Mouse (Mus musculus): Measurements from ENCODE around the gene Sptbn4. TPM values are rescaled to one million over a fixed set of nuclear protein-coding genes. Genes with fewer than 3 reads are reported as not detected.

Sptbn4 gene
- total RNA-seq, 2 experiments from 2014 or later, result 0.59 to 0.83 TPM

DNA sequence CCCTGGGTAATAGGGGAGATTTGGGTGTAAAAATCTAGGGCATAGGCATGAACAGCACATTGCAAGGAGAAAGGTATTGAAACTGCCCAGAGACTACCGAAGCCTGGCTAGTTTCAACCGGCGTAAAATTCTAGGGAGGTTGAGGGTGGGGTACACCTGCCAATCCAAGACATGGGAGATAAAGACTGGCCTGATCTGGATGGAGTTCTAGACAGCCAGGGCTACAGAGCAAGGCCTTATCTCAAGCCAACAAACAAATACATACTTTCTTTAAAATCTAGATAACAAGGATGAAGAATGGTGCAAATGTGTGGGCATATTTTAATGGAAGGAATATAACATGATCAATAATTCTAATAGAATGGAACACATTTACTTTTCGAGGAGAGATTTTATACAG, 92.7 kb downstream of the Sptbn4 start:
- no peak for DNase-seq

- DNase-seq, result no peak
Observed at GRCm38 (mm10) chr7:27354144-27354543, 93.3 kb downstream of the Sptbn4 start.

DNA sequence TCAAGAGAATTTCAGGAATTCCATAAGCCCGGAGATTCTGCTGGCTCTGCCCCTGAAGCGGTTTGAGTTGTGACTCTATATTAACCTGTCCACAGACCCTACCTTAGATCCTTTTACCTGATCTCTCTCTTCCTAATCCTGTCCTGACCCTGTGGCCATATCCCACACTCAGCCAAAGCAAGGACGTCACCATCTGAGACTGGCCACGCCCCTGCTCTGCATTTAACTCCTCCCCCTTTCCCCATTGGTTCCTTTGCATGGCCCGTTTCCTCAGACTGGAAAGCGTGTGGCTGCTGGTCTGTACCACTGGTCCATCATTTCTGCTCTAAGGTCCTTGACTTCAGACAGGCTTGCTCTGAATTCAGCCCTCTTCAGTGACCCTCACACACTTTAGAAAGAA, 102.0 kb downstream of the Sptbn4 start:
- no peak for DNase-seq

GRCm38 (mm10) chr7:27342595-27342994, 104.9 kb downstream of the Sptbn4 start:
- no peak for DNase-seq

GRCm38 (mm10) chr7:27339519-27339918, 108.0 kb downstream of the Sptbn4 start:
- DNase-seq, result no peak

- no peak for DNase-seq
Observed at GRCm38 (mm10) chr7:27339114-27339513, 108.4 kb downstream of the Sptbn4 start.

- peak; percentile 29 to 30 for DNase-seq
Observed at GRCm38 (mm10) chr7:27337175-27337853, 110.2 kb downstream of the Sptbn4 start, which contains the start of gene Ltbp4. TSS of gene Ltbp4 (minus strand) at chr7:27337692.

DNA sequence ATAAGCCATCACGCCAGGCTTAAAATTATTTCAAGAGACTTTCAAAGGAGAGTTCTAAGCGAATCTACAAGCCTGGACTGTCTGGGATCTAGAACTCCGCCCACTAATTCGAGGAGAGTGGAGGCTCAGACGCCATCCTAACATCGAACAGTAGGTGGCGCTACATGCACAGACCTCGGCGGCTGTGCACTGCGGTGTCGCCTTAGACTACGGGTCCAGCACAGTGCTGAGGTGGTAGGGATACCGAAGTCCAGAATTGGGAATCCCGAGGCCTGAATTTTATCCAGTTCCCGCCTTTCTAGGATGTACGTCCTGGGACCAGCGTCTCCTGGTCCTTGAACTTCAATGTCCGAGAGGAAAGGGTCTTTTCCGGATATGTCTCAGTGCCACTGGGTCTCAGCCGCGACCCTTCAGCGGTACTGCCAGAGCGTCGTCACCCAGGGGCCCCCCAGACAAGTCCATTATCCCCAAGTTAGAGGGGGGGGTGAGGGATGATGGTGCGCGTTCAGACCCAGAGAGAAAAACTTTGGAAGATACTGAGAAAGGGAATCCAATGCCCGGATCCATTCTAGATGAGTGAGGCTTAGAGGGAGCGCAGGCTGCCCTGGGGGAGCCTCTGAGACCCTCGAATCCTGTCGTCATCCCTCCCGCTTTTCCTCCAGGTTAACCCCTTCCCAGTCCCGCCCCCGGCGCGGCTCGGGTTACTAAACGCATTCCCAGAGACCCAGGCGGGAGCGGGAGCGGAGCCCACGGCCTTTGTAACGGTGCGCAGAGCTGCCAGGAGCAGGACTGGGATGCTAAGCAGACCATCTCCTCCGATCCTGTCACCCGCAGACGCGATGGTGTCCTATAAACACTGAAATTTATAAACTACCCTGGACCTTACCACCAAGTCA, 111.3 kb downstream of the Sptbn4 start:
- DNase-seq, result peak; percentile 89 to 91

GRCm38 (mm10) chr7:27335011-27335720, 112.3 kb downstream of the Sptbn4 start:
- no peak for DNase-seq

DNA sequence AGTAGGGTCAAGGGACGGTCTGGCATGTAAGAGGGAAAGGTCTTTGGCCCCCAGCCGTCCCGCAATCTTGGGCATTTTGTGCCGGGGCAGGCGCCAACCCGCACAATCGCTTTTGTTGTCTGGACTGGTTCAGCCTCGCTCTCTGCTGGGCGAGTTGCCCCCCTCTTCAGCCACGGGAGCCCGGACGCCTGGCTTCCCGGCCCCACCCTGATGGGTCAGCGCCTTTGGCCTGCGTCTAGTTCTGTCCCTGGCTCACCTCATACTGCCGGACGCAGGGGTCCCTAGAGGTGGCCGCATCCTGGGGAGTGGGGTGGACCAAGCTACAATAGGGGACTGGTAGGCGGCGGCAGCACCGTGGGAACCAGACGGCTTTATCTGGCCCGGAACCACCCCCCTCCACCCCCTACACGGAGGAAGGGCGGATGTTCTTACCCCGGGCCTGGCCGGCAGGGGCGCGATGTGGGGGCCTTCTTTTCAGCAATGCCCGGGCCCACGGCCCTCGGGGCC, 113.0 kb downstream of the Sptbn4 start:
- DNase-seq, result peak; percentile 43 to 49

- peak; percentile 26 to 49 for DNase-seq
Observed at GRCm38 (mm10) chr7:27333316-27333941, 114.1 kb downstream of the Sptbn4 start.

DNA sequence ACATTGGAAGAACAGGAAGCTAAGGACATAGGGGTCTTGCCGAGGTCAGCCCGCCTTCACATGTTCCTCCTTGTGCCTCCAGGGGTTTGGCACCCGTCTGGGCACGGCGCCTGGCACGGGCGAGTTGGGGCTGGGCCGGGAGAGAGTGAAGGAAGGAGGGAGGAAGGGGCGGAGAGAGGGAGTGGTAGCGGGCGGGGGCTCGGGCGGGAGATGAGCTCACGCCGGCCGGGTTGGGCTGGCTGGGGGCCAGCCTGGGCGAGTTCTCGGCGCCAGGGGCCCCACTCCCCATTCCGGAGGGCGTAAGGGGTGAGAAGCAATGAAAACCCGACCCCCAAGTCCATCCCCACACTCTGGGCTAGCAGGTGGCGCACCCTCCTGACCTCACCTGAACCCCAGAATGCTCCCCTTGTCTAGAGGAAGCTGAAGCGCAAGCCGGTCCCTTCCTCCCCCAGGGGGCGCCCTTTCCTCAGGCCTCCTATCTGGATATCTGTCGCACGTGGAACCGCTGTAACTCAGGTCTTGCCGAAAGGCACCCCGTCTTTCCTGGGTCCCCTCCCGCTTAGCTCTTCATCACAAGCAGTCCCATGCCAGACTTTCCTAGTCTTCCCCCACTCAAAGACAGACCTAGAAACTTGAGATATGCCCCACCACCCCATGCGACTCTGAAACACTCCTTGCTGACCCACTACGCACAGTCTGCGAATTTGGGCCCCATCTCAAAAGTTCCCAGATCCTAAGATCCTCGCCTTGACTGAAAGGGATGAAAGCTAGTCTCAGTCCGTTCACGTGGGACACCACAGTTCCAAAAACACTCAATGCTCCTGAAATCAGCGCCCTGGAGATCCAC, 114.9 kb downstream of the Sptbn4 start:
- DNase-seq, result peak; percentile 90 to 95

GRCm38 (mm10) chr7:27331854-27332253, 115.6 kb downstream of the Sptbn4 start:
- no peak for DNase-seq

DNA sequence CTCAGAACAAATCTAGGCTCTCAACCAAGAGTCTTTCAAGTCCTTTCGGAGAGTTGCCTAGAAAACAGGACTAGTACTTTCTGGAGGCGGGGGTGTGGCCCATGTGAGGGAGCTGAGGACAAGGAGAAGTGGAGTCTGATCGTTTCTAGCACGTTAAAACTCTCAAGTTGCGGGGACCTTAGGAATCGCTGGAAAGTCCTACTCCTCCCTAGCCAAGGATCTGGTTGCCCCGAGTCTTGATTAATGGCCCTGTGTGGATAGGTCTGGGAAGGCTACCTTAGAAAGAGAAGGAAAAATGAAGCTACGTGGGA, 116.0 kb downstream of the Sptbn4 start:
- peak in 1 of 2 experiments; percentile 41 for DNase-seq

- DNase-seq, result peak; percentile 92 to 95
Observed at GRCm38 (mm10) chr7:27330709-27331540, 116.6 kb downstream of the Sptbn4 start.

DNA sequence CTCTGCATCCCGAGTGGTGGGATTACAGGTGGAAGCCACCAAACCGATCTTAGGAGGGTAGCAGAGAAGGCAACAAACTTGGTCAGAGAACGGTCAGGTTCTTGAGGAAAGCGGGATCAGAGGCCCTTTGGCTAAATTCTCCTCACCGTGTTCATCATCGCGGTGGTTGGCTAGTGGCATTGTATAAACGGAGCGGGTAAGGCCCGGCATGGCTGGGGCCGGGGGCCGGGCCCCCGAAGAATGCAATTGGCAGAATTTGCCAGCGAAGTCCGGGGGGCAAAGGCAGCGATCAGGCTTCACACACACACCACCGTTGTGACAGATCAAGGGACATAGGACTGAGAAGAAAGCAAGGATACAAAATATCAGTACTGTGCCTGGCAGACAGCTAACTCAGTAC, 117.5 kb downstream of the Sptbn4 start:
- no peak for DNase-seq

DNA sequence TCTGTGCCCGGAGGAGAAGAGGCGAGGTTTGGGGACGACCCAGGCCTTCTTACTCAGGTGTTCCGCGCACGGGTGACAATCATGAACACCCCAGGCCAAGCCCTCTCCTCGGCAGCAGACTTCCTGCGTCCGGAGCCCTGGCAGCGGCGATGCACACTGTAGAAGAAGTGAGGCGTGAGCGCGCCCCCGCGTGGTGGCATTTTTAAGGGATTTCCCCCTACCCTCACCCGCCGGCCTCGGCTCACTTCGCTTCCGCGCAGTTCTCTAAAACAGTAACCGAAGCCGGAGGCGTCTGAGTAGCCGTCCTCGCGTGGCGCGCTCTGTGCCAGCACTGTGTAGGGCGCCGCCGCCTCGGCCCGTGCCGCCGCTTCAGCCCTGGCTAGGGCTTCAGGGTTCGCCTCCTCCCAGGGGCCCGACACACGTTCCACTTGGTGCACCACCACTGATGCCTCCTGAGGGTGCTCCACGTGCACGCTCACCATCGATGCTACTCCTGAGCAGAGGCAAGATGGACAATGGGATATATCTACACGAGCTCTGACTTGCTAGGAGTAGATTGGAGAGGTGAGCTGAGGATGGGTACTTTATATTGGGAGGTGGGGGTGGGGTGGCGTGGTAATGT, 118.0 kb downstream of the Sptbn4 start:
- peak; percentile 89 to 94 for DNase-seq

GRCm38 (mm10) chr7:27328648-27329047, 118.8 kb downstream of the Sptbn4 start:
- peak in 1 of 2 experiments; percentile 30 for DNase-seq

GRCm38 (mm10) chr7:27328161-27328560, 119.3 kb downstream of the Sptbn4 start:
- DNase-seq, result no peak

DNA sequence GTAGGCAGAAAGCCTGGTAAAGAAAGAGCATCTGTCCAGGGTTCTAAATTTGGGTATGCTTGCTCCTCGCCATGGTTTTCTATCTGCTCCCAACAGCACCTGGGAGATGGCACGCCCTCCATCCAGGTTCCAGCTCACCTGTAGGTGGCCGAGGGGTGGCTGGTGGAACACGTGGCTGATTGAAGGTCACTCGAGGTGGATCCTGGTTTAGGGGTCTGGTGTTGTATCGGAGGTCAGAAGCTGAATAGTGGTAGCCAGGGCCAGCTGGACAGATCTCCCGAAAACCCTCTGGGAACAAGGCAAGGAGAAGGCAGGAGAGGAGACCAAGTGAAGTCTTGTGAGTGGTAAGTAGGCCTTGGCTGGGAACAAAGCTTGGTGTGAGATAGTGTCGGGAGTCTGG, 120.0 kb downstream of the Sptbn4 start:
- DNase-seq, result no peak

Measured in adrenal gland, postnatal 36 days (tissue).